Mouse (Mus musculus): ENCODE data around the gene Gm28510. TPM values are rescaled to one million over a fixed set of nuclear protein-coding genes. Genes with fewer than 3 reads are reported as not detected.
"Not testable (repeated sequence)": the region's sequence is repeated elsewhere in the genome, so short reads cannot be mapped to it uniquely, and the experiment has no call there.

The Gm28510 gene
- total RNA-seq (2021) = not detected
- long read RNA-seq, experiment 1 = 0 reads
- long read RNA-seq, experiment 2 = 0 reads

DNA sequence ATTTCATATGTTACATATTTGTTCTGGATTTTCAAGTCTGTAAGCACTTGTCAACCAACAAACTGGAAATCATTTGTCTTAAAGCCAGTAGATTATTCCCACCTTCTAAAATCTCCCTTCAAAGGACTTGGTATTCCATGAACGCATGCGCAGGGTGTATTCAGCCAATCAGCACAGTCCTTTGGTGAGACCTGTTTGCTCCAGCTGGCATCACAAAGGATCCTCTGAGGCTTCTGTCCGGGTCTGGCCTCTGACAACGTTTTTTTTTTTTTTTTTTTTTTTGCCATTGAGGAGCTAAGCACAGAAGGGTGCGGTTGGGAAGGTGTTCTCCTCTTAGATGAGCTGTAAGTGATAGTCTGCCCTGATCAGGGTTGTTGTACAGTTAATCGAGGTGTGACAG lies at the start of gene Gm28510:
Gene Gm28510, plus strand, starts transcription at position 301 of the 400 bp plus-strand sequence.
- intact Hi-C loops (cut with DNase I; ENCODE audit: low total_unique reads); DNase-seq: not testable (repeated sequence)

Other genes starting within 250 kb of the Gm28510 start
- not detected for gene Gm20834, start 88.1 kb upstream of the Gm28510 start, total RNA-seq (2021)
- not detected for gene Gm20737, start 123.3 kb downstream of the Gm28510 start, total RNA-seq (2021)
- not detected for gene Gm21775, start 140.7 kb downstream of the Gm28510 start, total RNA-seq (2021)
- gene Gm21900, start 203.6 kb downstream of the Gm28510 start, total RNA-seq (2021) = not detected